Mouse (Mus musculus) midbrain, embryonic 10.5 days (tissue): Measurements from ENCODE around the gene Itgb5. TPM values are rescaled to one million over a fixed set of nuclear protein-coding genes. Genes with fewer than 3 reads are reported as not detected.

Experiments used
- DNase-seq: peaks from one replicate; pipeline ENCODE4 v3.0.0-alpha.2; 2017; ENCODE audit warnings: low spot score
- H3K27ac ChIP-seq: fragments of 300-500 bp; sonication (generic); replicated peaks from 2 replicates; pipeline ENCODE4 v1.5.1; 2016; ENCODE audit warnings: mild to moderate bottlenecking
- H3K27me3 ChIP-seq: fragments of 300-500 bp; sonication (generic); 2 replicates; pipeline ENCODE4 v1.6.1; 2016; ENCODE audit warnings: low read depth, mild to moderate bottlenecking; ENCODE audit not compliant: poor library complexity, severe bottlenecking
- H3K36me3 ChIP-seq: fragments of 300-500 bp; sonication (generic); 2 replicates; pipeline ENCODE4 v1.6.1; 2016; ENCODE audit warnings: mild to moderate bottlenecking, moderate library complexity
- H3K4me1 ChIP-seq: fragments of 300-500 bp; sonication (generic); 2 replicates; pipeline ENCODE4 v1.6.1; 2016
- H3K4me3 ChIP-seq: fragments of 300-500 bp; sonication (generic); 2 replicates; pipeline ENCODE4 v1.5.1; 2016; ENCODE audit warnings: mild to moderate bottlenecking, moderate library complexity
- H3K9me3 ChIP-seq: fragments of 300-500 bp; sonication (generic); replicated peaks from 2 replicates; pipeline ENCODE4 v1.6.1; 2016; ENCODE audit warnings: mild to moderate bottlenecking
- WGBS: fragments of 180-500 bp; shearing (Covaris S2); methylation state at CpG from one replicate; pipeline ENCODE4 v1.1.7; 2016; 5-methylcytosine and 5-hydroxymethylcytosine counted together
- polyA plus RNA-seq: library from polyadenylated mRNA; unstranded; fragments of >200 nt; fragmentation: Nextera tagmentation; extraction: Ambion mirVana; gene quantifications from 2 replicates; pipeline ENCODE4 v1.2.1, GENCODE M21; 2016

Itgb5 gene
- polyA plus RNA-seq = 9.0 and 13.6 TPM in 2 replicates

DNA sequence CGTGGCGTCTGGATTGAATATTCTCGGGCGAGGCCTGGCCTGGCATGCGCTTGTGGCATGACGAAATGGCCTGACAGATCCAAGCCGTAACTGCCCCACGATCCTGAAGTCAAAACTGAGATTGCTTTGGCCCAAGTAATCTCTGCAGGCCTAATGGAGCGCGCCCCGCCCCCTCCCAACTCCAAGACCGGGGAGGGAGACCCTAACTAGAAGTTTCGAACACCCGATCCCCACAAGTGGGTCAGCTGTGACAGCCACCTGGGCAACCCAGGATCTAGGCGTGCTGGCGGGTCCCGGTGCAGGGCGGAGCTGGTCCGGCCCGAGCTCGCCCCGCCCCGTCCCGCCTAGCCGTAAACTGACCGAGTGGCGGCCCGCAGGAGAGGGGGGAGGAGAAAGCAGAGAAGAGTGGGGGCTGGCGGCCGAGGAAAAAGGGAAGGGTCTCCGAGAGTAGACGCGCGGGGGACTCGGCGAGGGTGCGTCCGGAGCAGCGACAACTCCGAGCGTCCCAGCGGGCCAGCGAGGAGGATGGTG lies at the start of gene Itgb5:
Gene Itgb5, plus strand, starts transcription at position 365 of the 531 bp plus-strand sequence.
- Histone ChIP-seq H3K27me3 (peaks cover 68% of the 10 kb centered on the region), H3K27ac (peak within 1 kb of the TSS; percentile 86), H3K4me1 (peaks cover 50% of the 10 kb centered on the region), H3K36me3 (no peaks in the 10 kb centered on the region), H3K9me3 (no peaks in the 10 kb centered on the region), H3K4me3 (peak within 1 kb of the TSS; percentile 87)
- DNase-seq = peak; percentile 78
- WGBS = under 1% methylated on average over 43 of the region's 43 CpGs

DNA sequence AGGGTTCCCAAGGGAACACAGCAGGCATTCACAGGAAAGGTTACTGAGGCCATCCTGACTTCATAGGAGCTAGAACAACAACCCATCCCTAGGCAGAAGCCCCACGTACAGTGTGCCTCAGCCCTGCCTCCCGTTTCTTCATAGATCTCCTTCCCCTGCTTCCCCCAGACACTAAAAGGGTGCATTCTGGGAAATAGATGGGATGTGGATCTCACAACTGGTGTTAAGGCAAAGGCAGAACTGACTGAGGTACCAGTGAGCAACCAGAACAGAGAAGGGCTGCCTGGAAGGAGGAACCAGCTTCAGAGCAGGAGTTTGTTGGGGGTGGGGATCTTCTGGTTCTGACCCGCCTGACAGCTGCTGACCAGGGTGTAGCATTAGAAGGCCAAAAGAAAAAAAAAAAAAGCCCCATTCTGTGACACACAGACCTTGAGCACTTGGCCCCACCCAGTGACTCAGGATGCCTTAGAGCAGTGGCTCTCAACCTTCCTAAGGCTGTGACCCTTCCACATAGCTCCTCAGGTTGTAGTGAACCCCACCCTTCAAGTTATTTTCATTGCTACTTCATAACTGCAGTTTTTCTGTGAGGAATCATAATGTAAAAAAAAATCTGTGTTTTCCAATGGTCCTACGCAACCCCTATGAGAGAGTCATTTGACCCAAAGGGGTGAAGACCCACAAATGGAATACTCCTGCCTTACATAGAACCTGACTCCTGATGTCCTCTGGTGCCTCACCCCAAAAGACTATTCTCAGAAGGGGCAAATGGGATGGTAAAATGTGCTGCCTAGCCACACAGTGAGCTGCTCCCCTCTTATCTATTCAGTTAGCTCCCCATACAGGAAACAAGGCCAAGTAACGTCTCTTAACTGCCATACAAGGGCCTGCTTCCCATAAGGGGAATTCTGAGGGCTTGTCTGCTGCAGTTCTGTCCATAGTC lies 47.4 kb upstream of the Itgb5 start:
- DNase-seq = no peak
- Histone ChIP-seq H3K36me3 (no peaks in the 10 kb centered on the region), H3K4me1 (peaks cover 4% of the 10 kb centered on the region; the same call in 1 of the 2 replicates), H3K4me3 (no peak overlapping the region), H3K27me3 (no peaks in the 10 kb centered on the region), H3K27ac (no peak overlapping the region), H3K9me3 (no peaks in the 10 kb centered on the region)
- WGBS = 85% methylated on average over 5 of the region's 5 CpGs

DNA sequence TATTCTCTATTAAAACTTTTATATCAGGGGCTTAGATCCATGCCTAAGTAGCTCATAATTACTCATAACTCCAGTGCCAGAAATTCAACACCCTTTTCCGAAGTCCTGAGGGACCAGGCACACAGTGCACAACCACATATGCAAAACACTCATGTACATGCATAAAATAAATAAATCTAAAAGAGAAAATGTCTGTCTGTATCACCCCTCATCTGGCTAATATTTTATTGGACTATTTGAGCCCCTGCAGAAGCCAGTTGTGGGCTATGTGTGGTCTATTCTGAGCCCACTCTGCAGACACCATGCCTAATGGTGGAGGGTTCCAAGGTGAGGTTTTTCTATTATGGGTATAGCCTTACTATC lies 46.8 kb upstream of the Itgb5 start:
- Histone ChIP-seq H3K9me3 (no peaks in the 10 kb centered on the region), H3K27ac (no peak overlapping the region), H3K4me3 (no peak overlapping the region), H3K27me3 (no peaks in the 10 kb centered on the region), H3K36me3 (no peaks in the 10 kb centered on the region), H3K4me1 (peaks cover 6% of the 10 kb centered on the region; the same call in 1 of the 2 replicates)
- 95% methylated on average over 1 of the region's 1 CpGs for WGBS
- no peak for DNase-seq

DNA sequence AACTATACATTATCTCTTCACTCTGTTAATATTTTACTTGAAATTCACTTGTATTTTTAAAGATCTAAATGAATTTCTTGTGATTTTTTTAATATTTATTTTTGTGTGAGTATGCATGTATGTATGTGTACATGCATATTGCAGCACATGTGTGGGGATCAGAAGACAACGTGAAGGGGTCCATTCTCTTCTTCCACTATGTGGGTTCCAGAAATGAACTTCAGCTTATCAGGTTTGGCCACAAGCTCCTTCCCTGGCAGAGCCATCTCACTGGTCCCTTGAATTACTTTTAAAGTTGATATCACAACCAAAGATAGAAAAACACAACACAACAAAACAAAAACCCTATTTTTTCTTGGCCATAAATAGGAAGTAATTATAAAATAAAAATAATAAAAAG lies 44.9 kb upstream of the Itgb5 start:
- H3K4me3 ChIP-seq = no peak overlapping the region
- WGBS = 90% methylated on average over 1 of the region's 1 CpGs
- no peaks in the 10 kb centered on the region for H3K9me3 ChIP-seq
- no peaks in the 10 kb centered on the region for H3K36me3 ChIP-seq
- no peak overlapping the region for H3K27ac ChIP-seq
- no peak for DNase-seq
- no peaks in the 10 kb centered on the region for H3K27me3 ChIP-seq
- peaks cover 6% of the 10 kb centered on the region; the same call in 1 of the 2 replicates for H3K4me1 ChIP-seq

DNA sequence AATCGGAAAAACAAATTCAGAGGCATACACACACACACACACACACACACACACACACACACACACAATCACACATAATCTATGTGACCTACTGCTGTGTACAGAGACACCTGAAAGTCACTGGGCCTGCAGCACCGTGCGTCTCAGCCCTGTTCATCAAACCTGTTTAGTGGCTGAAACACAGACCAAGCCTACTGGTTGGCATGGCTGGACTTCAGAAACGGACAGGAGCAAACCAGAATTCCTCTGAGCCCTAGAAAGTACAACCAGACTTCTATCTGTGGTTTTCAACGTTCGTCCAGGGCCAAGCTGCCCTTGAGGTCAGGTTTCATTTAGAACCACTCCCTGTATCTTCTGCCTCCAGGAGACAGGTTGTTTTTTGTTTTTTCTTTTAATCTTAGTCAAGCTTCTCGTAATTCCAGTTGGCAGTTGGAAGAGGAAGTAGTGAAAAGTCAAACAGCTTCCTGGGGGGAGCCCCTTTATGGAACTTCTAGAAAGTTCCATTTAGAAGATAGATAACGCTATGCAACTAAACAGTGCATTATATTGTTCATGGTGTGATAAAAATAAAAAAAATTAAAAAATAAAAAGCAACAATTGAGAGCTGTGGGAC lies 44.3 kb upstream of the Itgb5 start:
- 81% methylated on average over 8 of the region's 8 CpGs for WGBS
- Histone ChIP-seq H3K4me3 (no peak overlapping the region), H3K9me3 (no peaks in the 10 kb centered on the region), H3K27ac (no peak overlapping the region), H3K27me3 (no peaks in the 10 kb centered on the region), H3K4me1 (peaks cover 6% of the 10 kb centered on the region; the same call in 1 of the 2 replicates), H3K36me3 (no peaks in the 10 kb centered on the region)
- no peak for DNase-seq

DNA sequence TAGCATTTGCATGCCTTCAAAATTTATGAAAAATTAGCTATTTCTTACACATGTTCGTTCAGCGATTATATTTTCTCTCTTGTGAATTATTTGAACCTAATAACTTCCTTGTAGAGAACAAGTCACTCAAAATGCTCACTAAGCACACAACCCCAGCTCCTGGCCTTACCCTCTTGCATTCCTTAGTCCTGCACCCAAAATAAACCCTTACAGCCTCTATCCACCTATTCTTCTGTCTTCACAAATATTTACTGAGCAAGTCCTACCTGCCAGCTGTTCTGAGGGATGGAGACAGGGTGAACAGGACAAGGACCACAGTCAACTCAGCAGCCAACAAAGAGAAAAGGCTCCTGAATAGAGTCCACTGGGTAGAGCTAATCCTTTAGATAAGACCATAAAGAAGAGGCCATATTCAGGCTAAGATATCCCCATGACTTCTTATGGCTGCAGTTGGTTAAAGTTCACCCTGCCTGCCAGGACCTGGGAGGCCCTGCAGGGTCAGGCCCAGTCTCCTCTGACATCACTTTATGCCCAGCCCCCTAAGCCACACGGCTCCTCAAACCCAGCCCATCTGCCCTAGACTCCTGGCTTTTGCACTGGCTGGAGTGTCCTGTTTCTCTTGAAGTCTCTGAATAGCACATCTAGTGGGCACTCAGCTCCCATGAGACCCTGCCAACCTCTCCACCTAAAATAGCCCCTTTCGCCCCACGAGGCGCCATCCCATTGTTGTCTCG lies 42.6 kb upstream of the Itgb5 start:
- DNase-seq = no peak
- 88% methylated on average over 7 of the region's 7 CpGs for WGBS
- no peak overlapping the region for H3K4me3 ChIP-seq
- no peaks in the 10 kb centered on the region for H3K27me3 ChIP-seq
- H3K36me3 ChIP-seq = no peaks in the 10 kb centered on the region
- H3K9me3 ChIP-seq = no peaks in the 10 kb centered on the region
- no peak overlapping the region; the same call in 1 of the 2 replicates for H3K27ac ChIP-seq
- peaks cover 6% of the 10 kb centered on the region; the same call in 1 of the 2 replicates for H3K4me1 ChIP-seq

DNA sequence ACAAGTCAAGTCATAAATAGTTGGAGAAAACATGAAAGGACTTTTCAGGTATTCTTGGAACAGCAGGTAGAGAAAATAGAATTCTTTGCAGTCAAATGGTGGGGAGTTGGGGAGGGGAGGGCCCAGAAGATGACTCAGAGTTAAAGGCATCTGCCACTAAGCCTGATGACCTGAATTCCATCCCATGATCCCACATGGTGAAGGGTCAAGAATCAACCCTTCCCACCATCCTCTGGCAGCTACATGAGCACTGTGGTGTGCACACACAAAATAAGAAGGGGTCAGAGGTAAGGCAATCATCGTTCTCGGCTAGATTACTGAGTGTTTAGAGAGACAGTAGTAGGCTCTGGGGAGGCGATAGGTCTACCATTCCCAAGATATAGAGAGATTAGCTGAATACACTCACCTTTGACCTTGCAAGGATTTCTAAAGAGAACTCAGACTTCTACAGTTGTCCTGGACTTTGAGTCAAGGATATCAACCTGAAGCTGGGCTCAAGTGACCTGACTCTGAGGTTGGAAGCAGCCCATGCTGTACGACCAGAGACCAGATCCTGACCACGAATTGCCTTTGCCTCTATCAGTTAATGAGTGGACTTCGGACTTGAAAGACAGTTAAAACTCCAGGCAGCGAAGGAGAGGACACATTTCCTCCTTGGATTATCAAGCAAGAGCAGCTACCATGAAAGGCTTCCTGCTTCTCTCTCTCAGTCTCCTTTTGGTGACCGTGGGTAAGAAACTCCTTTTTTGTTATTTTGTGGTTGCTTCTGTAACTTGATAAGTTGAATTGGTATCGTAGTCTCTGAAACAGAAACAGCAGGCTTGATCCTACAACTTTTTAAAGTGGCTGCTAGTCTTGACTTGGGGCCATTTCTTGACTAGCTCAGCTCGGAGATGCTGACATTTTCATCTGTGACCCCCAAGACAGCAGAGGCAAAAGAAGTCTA lies 35.3 kb upstream of the Itgb5 start, which contains the start of gene Muc13:
Gene Muc13, plus strand, starts transcription at position 192 of the 946 bp plus-strand sequence.
- H3K27me3 ChIP-seq = no peaks in the 10 kb centered on the region
- WGBS = 88% methylated on average over 10 of the region's 10 CpGs
- no peaks in the 10 kb centered on the region for H3K36me3 ChIP-seq
- no peak for DNase-seq
- peak within 1 kb of the TSS; percentile 65 for H3K27ac ChIP-seq
- H3K4me1 ChIP-seq = peaks cover 6% of the 10 kb centered on the region
- H3K9me3 ChIP-seq = no peaks in the 10 kb centered on the region
- H3K4me3 ChIP-seq = no peak within 1 kb of the TSS

DNA sequence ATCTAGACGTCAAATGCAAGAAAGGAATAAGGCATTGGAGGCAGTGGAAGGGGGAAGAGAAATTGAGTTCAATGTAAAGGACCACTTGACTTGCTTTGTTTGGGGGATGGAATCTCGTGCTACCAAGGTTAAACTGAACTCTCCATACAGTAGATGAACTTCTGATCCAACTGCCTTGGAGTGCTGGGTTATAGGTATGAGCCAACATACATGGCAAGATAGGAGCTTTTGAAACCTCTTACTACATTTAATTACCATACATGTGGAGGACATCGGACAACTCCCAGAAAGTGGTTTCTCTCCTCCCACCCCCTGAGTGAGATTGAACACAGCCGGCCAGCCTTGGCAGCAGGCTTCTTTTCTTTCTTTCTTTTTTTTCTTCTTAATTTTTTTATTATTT lies 34.4 kb upstream of the Itgb5 start:
- Histone ChIP-seq H3K9me3 (no peaks in the 10 kb centered on the region), H3K4me3 (no peak overlapping the region), H3K4me1 (peaks cover 6% of the 10 kb centered on the region), H3K27ac (no peak overlapping the region), H3K27me3 (no peaks in the 10 kb centered on the region), H3K36me3 (no peaks in the 10 kb centered on the region)
- WGBS = 91% methylated on average over 4 of the region's 4 CpGs
- no peak for DNase-seq

DNA sequence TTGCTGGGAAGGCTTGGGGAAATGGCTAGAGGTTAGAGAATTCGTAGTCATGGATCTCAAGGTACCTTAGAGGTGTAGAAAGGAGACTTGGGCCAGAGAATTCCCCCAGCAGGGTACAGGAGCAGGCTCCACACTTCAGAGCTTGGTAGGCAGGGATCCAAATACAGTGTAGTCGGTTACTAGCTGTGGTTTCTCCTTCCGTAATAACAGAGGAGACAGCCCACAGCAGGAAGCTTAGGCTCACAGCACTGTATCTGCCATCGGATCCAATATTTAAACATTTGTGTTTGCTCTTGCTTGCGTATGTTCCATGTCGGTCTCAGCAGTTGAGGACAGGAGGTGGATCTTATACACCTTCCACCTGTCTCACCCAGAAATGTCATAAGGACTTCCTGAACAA lies 33.6 kb upstream of the Itgb5 start:
- Histone ChIP-seq H3K4me1 (peaks cover 6% of the 10 kb centered on the region), H3K9me3 (no peaks in the 10 kb centered on the region), H3K27me3 (no peaks in the 10 kb centered on the region), H3K27ac (no peak overlapping the region), H3K36me3 (no peaks in the 10 kb centered on the region), H3K4me3 (no peak overlapping the region)
- WGBS = 87% methylated on average over 6 of the region's 6 CpGs
- DNase-seq = no peak

DNA sequence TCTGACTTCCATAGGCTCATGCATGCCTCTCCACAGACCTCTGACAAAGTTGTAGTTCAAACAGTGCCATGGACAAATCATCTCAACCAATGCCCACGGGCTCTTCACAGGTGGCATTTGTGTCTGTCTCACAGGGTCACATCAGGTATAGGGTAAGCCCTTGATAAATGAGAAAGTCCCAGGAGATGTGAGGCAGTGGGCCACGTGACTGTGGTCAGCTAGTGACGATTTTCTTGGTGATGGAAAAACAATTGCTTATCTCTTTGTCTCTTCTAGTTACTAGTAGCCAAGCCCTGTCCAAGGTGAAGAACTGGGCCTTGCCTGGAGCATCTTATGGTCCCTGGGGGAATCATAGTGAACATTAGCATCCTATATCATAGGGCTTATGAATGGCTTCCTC lies 32.7 kb upstream of the Itgb5 start:
- Histone ChIP-seq H3K9me3 (no peaks in the 10 kb centered on the region), H3K27ac (no peak overlapping the region), H3K4me1 (peaks cover 6% of the 10 kb centered on the region), H3K27me3 (no peaks in the 10 kb centered on the region), H3K4me3 (no peak overlapping the region), H3K36me3 (no peaks in the 10 kb centered on the region)
- 90% methylated on average over 3 of the region's 3 CpGs for WGBS
- no peak for DNase-seq

DNA sequence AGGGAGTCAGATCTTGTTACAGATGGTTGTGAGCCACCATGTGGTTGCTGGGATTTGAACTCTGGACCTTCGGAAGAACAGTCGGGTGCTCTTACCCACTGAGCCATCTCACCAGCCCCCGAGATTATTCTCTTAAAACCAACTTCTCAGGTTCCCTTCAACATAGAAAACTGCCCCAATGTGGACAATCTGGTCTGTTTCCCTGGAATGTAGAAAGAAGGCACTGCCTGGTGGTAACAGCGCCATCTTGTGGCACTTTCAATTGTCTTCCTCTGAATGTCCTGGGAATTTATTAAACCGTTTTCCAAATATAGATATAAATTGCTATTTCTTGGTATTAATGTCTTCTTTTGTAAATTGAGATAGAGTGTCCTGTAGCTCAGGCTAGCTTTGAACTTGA lies 31.6 kb upstream of the Itgb5 start:
- 40% methylated on average over 5 of the region's 5 CpGs for WGBS
- no peaks in the 10 kb centered on the region for H3K36me3 ChIP-seq
- H3K4me1 ChIP-seq = peaks cover 3% of the 10 kb centered on the region
- no peaks in the 10 kb centered on the region for H3K27me3 ChIP-seq
- H3K27ac ChIP-seq = no peak overlapping the region
- peak; percentile 34 for DNase-seq
- no peak overlapping the region for H3K4me3 ChIP-seq
- H3K9me3 ChIP-seq = no peaks in the 10 kb centered on the region
